Mouse (Mus musculus) C2C12 (cell line): ENCODE results near the gene Ddx39.

Source experiments
- CTCF ChIP-seq: IDR thresholded peaks from one replicate; pipeline ENCODE4 v1.5.1; 2011; ENCODE audit not compliant: control insufficient read depth, insufficient read depth, insufficient read length
- MYOG ChIP-seq: IDR thresholded peaks from one replicate; pipeline ENCODE4 v1.6.1; 2011; ENCODE audit not compliant: control insufficient read depth, insufficient read length; ENCODE audit errors: extremely low read depth
- USF1 ChIP-seq: IDR thresholded peaks from one replicate; pipeline ENCODE4 v1.6.1; 2011; ENCODE audit warnings: low read depth, mild to moderate bottlenecking, control low read depth, moderate library complexity

GRCm38 (mm10) chr8:83764116-83764515, 49.1 kb downstream of the Ddx39 start:
- TF ChIP-seq MYOG (no peak), USF1 (no peak), CTCF (no peak)
